Mouse (Mus musculus) heart, postnatal 0 days (tissue): ENCODE data around the gene Sf3b4. TPM values are rescaled to one million over a fixed set of nuclear protein-coding genes. Genes with fewer than 3 reads are reported as not detected.
A peak's percentile ranks its signal among the peaks of the same experiment; 100 is the strongest.

ENCODE experiments used
- ATAC-seq: fragments of 200-750 bp; cut with Nextera tagmentation; 2 replicates; pipeline ENCODE4 v1.8.0; 2017; ENCODE audit warnings: low read depth, moderate number of reproducible peaks, moderate library complexity; ENCODE audit not compliant: insufficient read depth
- DNase-seq: peaks from one replicate; pipeline ENCODE4 v3.0.0-alpha.2; 2016; ENCODE audit warnings: low spot score
- H3K27ac ChIP-seq: fragments of 300-500 bp; sonication (generic); 2 replicates; pipeline ENCODE4 v1.5.1; 2014; ENCODE audit warnings: low read depth, mild to moderate bottlenecking
- H3K27me3 ChIP-seq: fragments of 300-500 bp; sonication (generic); 2 replicates; pipeline ENCODE4 v1.6.1; 2014; ENCODE audit warnings: low read length, mixed read lengths; ENCODE audit not compliant: control insufficient read depth, insufficient read depth
- H3K36me3 ChIP-seq: fragments of 300-500 bp; sonication (generic); replicated peaks from 2 replicates; pipeline ENCODE4 v1.6.1; 2014; ENCODE audit warnings: low read length, mixed read lengths; ENCODE audit not compliant: control insufficient read depth, insufficient read depth
- H3K4me1 ChIP-seq: fragments of 300-500 bp; sonication (generic); 2 replicates; pipeline ENCODE4 v1.6.1; 2014; ENCODE audit warnings: antibody characterized with exemption; ENCODE audit not compliant: control insufficient read depth, insufficient read depth
- H3K4me2 ChIP-seq: fragments of 300-500 bp; sonication (generic); 2 replicates; pipeline ENCODE4 v1.6.1; 2014; ENCODE audit warnings: low read depth, mild to moderate bottlenecking, low read length, moderate library complexity
- H3K4me3 ChIP-seq: fragments of 300-500 bp; sonication (generic); 2 replicates; pipeline ENCODE4 v1.5.1; 2014; ENCODE audit warnings: low read depth, low read length
- H3K9ac ChIP-seq: fragments of 300-500 bp; sonication (generic); replicated peaks from 2 replicates; pipeline ENCODE4 v1.6.1; 2014; ENCODE audit warnings: low read depth, low read length, mixed read lengths
- H3K9me3 ChIP-seq: fragments of 300-500 bp; sonication (generic); replicated peaks from 2 replicates; pipeline ENCODE4 v1.6.1; 2016; ENCODE audit warnings: low read length; ENCODE audit not compliant: control insufficient read depth
- CTCF ChIP-seq: IDR thresholded peaks from 2 replicates; pipeline ENCODE4 v1.5.1; 2016; ENCODE audit warnings: antibody characterized with exemption, control low read depth, low read depth
- EP300 ChIP-seq: IDR thresholded peaks from 2 replicates; pipeline ENCODE4 v1.6.1; 2016; ENCODE audit warnings: antibody characterized with exemption, low read depth
- WGBS: fragments of 180-500 bp; shearing (Covaris S2); extraction: QIAGEN DNeasy Blood & Tissue Kit; methylation state at CpG from one replicate; pipeline ENCODE4 v1.1.7; 2014; 5-methylcytosine and 5-hydroxymethylcytosine counted together
- polyA plus RNA-seq: library from polyadenylated mRNA; unstranded; fragments of >200 nt; fragmentation: Nextera tagmentation; extraction: Ambion mirVana; gene quantifications from 2 replicates; pipeline ENCODE4 v1.2.1, GENCODE M21; 2015
- total RNA-seq: library from RNA; depleted of rRNA; stranded (reverse); fragments of >200 nt; gene quantifications from 2 replicates; pipeline ENCODE4 v1.2.3, GENCODE M21; 2014; ENCODE audit warnings: low replicate concordance

The Sf3b4 gene
- total and polyA plus RNA-seq, 2 experiments from 2014 or later, result 34.5 to 48.6 TPM

GRCm38 (mm10) chr3:96182382-96182776 is 10.2 kb downstream of the Sf3b4 start:
- DNase-seq (peak; percentile 74), ATAC-seq (peak; percentile 61)
- WGBS, result 10% methylated on average over 4 of the region's 4 CpGs

GRCm38 (mm10) chr3:96192977-96193376 is 20.8 kb downstream of the Sf3b4 start:
- DNase-seq, result no peak
- ATAC-seq, result no peak
- Histone ChIP-seq H3K9me3 (no peaks in the 10 kb centered on the region), H3K4me3 (no peak overlapping the region), H3K36me3 (peaks cover 45% of the 10 kb centered on the region), H3K9ac (no peak overlapping the region), H3K27ac (no peak overlapping the region), H3K27me3 (no peaks in the 10 kb centered on the region), H3K4me2 (no peak overlapping the region), H3K4me1 (peaks cover 10% of the 10 kb centered on the region)
- TF ChIP-seq EP300 (no peak), CTCF (no peak)
- WGBS, result 60% methylated on average over 12 of the region's 12 CpGs

More at GRCm38 (mm10) chr3:96182382-96182776, 10.2 kb downstream of the Sf3b4 start:
- no peaks in the 10 kb centered on the region for H3K27me3 ChIP-seq
- H3K4me3 ChIP-seq, result peak overlapping the region; percentile 60
- H3K9ac ChIP-seq, result peak overlapping the region; percentile 44; the same call in 1 of the 2 replicates
- peaks cover 21% of the 10 kb centered on the region for H3K36me3 ChIP-seq
- H3K4me1 ChIP-seq, result peaks cover 26% of the 10 kb centered on the region
- TF ChIP-seq EP300 (no peak), CTCF (no peak)
- no peaks in the 10 kb centered on the region for H3K9me3 ChIP-seq
- H3K4me2 ChIP-seq, result peak overlapping the region; percentile 74
- H3K27ac ChIP-seq, result peak overlapping the region; percentile 87

GRCm38 (mm10) chr3:96194966-96195365 is 22.8 kb downstream of the Sf3b4 start:
- Histone ChIP-seq H3K9me3 (no peaks in the 10 kb centered on the region), H3K27me3 (no peaks in the 10 kb centered on the region), H3K4me2 (no peak overlapping the region), H3K4me1 (peaks cover 13% of the 10 kb centered on the region), H3K36me3 (peaks cover 30% of the 10 kb centered on the region), H3K27ac (no peak overlapping the region), H3K9ac (no peak overlapping the region), H3K4me3 (no peak overlapping the region)
- DNase-seq, result no peak
- no peak for ATAC-seq
- TF ChIP-seq CTCF (no peak), EP300 (no peak)
- 88% methylated on average over 10 of the region's 10 CpGs for WGBS

- Histone ChIP-seq H3K4me1 (peaks cover 13% of the 10 kb centered on the region), H3K4me3 (no peak overlapping the region), H3K4me2 (no peak overlapping the region), H3K9me3 (no peaks in the 10 kb centered on the region), H3K27ac (no peak overlapping the region), H3K9ac (no peak overlapping the region), H3K36me3 (peaks cover 22% of the 10 kb centered on the region), H3K27me3 (no peaks in the 10 kb centered on the region)
- 92% methylated on average over 11 of the region's 11 CpGs for WGBS
- ATAC-seq (no peak), DNase-seq (no peak)
- no peak for TF ChIP-seq EP300
- peak; percentile 0; the same call in 1 of the 2 replicates for TF ChIP-seq CTCF
These were observed 23.6 kb downstream of the Sf3b4 start for GRCm38 (mm10) chr3:96195616-96196313.

GRCm38 (mm10) chr3:96196437-96197128 is 24.5 kb downstream of the Sf3b4 start:
- Histone ChIP-seq H3K36me3 (peaks cover 16% of the 10 kb centered on the region; the same call in 1 of the 2 replicates), H3K4me3 (peak overlapping the region; percentile 48), H3K4me1 (peaks cover 13% of the 10 kb centered on the region), H3K9me3 (no peaks in the 10 kb centered on the region), H3K4me2 (peak overlapping the region; percentile 65), H3K27ac (peak overlapping the region; percentile 79), H3K9ac (peak overlapping the region; percentile 45), H3K27me3 (no peaks in the 10 kb centered on the region)
- no peak for DNase-seq
- TF ChIP-seq EP300, result no peak
- TF ChIP-seq CTCF, result no peak
- 20% methylated on average over 27 of the region's 27 CpGs for WGBS
- peak; percentile 1; the same call in 1 of the 2 replicates for ATAC-seq
